In the genomic region with DNA sequence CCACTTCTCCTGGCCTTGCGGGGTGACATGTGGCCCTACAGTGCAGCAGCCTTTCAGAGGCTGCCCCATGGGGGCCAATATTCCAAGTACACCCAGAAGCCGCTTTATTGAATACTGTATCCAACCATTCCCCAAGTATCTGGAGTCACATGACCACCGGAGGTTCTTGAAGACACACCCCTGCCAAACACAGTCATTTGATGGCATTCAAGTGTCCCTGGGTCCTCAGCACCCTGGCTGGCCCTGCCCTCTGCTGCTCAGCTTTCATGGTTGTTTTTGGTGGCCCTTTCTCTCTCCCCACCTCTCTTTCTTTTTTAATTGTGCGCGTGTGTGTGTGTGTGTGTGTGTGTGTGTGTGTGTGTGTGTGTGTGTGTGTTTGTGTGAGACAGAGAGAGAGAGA, we compare ENCODE assay signal across 27 mouse cellular contexts.
"Had no signal": no experiment of that assay in that cellular context is flagged by ENCODE, and none has a peak within 500 bp of the region (broad histone marks: within the 10 kb centered on the region; RNA-seq: fewer than 3 reads in every experiment).

No protein-coding gene starts in this region.

- DNase-seq: gastrocnemius, adult 2 months; gastrocnemius, postnatal 10 days; gastrocnemius, postnatal 25 days; heart, adult 18-20 months; heart, postnatal 10 days; heart, postnatal 4 days; kidney, adult 18-20 months; kidney, adult 8-10 months; kidney, postnatal 10 days; kidney, postnatal 25 days; kidney, postnatal 4 days; liver; liver, embryonic 13.5 days had no signal

- H3K4me2 ChIP-seq: heart, embryonic 12.5 days; hindbrain, embryonic 12.5 days; hindbrain, embryonic 14.5 days; intestine, embryonic 15.5 days; limb, embryonic 12.5 days; liver, embryonic 11.5 days; liver, embryonic 13.5 days had no signal

- H3K9ac ChIP-seq: heart, embryonic 12.5 days; hindbrain, embryonic 12.5 days; hindbrain, embryonic 14.5 days; intestine, embryonic 15.5 days; limb, embryonic 12.5 days; liver, embryonic 13.5 days had no signal

- H3K27ac ChIP-seq: gastrocnemius, adult 2 months; heart, embryonic 10.5 days; hindbrain, embryonic 10.5 days; hindbrain, embryonic 12.5 days; hindbrain, embryonic 14.5 days; intestine, embryonic 15.5 days; layer of hippocampus, adult 2 months; left cerebral cortex, adult 2 months; limb, embryonic 10.5 days; limb, embryonic 12.5 days; liver, embryonic 13.5 days had no signal

- H3K27me3 ChIP-seq: heart, embryonic 12.5 days; intestine, embryonic 15.5 days; limb, embryonic 12.5 days; liver, embryonic 13.5 days had no signal

- ATAC-seq: hindbrain, embryonic 16.5 days; inflammation-experienced regulatory T-cells, adult 6 months; intestine, embryonic 15.5 days; intestine, postnatal 0 days had no signal

- H3K4me3 ChIP-seq: gastrocnemius, adult 2 months; heart, embryonic 10.5 days; heart, embryonic 12.5 days; hindbrain, embryonic 10.5 days; hindbrain, embryonic 12.5 days; intestine, embryonic 15.5 days; layer of hippocampus, adult 2 months; left cerebral cortex, adult 2 months; limb, embryonic 10.5 days; limb, embryonic 12.5 days; liver, embryonic 13.5 days had no signal

- H3K9me3 ChIP-seq: heart, embryonic 10.5 days; heart, embryonic 12.5 days; hindbrain, embryonic 10.5 days; hindbrain, embryonic 12.5 days; intestine, embryonic 15.5 days; limb, embryonic 10.5 days; limb, embryonic 12.5 days; liver, embryonic 13.5 days had no signal

- H3K36me3 ChIP-seq: heart, embryonic 10.5 days; heart, embryonic 12.5 days; hindbrain, embryonic 10.5 days; hindbrain, embryonic 12.5 days; intestine, embryonic 15.5 days; limb, embryonic 10.5 days; limb, embryonic 12.5 days; liver, embryonic 13.5 days had no signal
